Mouse (Mus musculus) ES-E14 (cell line): ENCODE measurements around the gene Cdk11b.

Source experiments
- CHD2 ChIP-seq: IDR thresholded peaks from 2 replicates; pipeline ENCODE4 v1.6.1; 2014; ENCODE audit warnings: mild to moderate bottlenecking, low read depth, low read length, inconsistent platforms
- HCFC1 ChIP-seq: IDR thresholded peaks from 2 replicates; pipeline ENCODE4 v1.6.1; 2012; ENCODE audit warnings: low read length, inconsistent platforms, borderline replicate concordance; ENCODE audit not compliant: insufficient read depth
- MAFK ChIP-seq: IDR thresholded peaks from 2 replicates; pipeline ENCODE4 v1.6.1; 2014; ENCODE audit warnings: mild to moderate bottlenecking, low read depth, low read length, inconsistent platforms; ENCODE audit not compliant: insufficient read depth
- ZC3H11A ChIP-seq: IDR thresholded peaks from 2 replicates; pipeline ENCODE4 v1.6.1; 2012; ENCODE audit warnings: low read depth, mild to moderate bottlenecking, inconsistent platforms, low read length, borderline replicate concordance
- ZNF384 ChIP-seq: IDR thresholded peaks from 2 replicates; pipeline ENCODE4 v1.6.1; 2012; ENCODE audit warnings: low read depth, low read length, inconsistent platforms

GRCm38 (mm10) chr4:155582279-155582905 lies 42.3 kb upstream of the Cdk11b start:
- TF ChIP-seq ZC3H11A (no peak), HCFC1 (no peak), CHD2 (no peak), MAFK (no peak), ZNF384 (no peak)
